Mouse (Mus musculus) splenic B cell, adult 2 months (primary cell): ENCODE results near the gene Arhgap29.

ENCODE experiments used
- DNase-seq: peaks from one replicate; pipeline ENCODE4 v3.0.0-alpha.2; 2011; ENCODE audit warnings: low read depth, low spot score
- H3K27me3 ChIP-seq: 2 replicates; pipeline ENCODE4 v1.6.1; 2012; ENCODE audit warnings: mild to moderate bottlenecking, low read length, moderate library complexity, mixed read lengths; ENCODE audit not compliant: control insufficient read depth, poor library complexity, insufficient read depth, severe bottlenecking
- H3K36me3 ChIP-seq: 2 replicates; pipeline ENCODE4 v1.6.1; 2012; ENCODE audit warnings: mild to moderate bottlenecking, low read length, moderate library complexity, mixed read lengths; ENCODE audit not compliant: control insufficient read depth, poor library complexity, insufficient read depth, severe bottlenecking

Arhgap29 gene

DNA sequence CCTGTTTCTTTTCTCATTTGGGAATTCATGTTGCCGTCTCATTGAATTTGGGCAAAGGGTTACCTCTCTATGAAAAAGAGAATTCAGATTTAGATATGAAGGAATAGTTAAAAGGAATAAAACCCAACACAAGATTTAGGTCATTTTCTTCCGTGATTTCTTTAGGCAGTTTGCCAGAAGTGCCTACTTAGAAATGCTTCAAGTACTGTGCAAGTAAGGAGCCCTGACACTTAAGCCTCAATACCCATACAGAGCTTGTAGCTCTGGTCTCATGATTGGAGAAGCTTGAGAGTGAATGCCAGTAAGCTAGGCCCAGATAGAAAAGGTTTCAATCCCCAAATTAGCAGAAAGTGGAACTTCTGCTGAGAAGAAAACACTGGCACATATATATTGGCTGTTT is 2.1 kb downstream of the Arhgap29 start:
- peaks cover 2% of the 10 kb centered on the region; the same call in 1 of the 2 replicates for H3K27me3 ChIP-seq
- no peaks in the 10 kb centered on the region for H3K36me3 ChIP-seq
- no peak for DNase-seq

DNA sequence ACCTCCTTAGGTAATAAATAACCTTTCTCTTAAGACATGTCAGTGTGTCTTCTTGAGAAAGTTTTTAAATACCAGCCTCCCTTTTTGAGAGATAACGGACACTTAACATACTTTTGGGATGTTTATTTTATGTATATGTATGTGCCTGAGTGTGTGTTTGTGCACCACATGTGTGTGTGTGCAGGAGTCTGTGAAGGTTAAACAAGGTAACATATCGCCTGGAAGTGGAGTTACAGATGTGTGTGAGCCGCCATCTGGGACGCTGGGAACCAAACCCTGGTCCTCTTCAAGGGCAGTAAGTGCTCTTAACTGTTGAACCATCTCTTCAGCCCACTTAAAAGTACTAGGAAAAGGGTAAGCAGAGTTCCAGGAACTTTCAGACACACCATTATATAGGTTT is 3.2 kb downstream of the Arhgap29 start:
- Histone ChIP-seq H3K36me3 (no peaks in the 10 kb centered on the region), H3K27me3 (peaks cover 2% of the 10 kb centered on the region; the same call in 1 of the 2 replicates)
- no peak for DNase-seq

DNA sequence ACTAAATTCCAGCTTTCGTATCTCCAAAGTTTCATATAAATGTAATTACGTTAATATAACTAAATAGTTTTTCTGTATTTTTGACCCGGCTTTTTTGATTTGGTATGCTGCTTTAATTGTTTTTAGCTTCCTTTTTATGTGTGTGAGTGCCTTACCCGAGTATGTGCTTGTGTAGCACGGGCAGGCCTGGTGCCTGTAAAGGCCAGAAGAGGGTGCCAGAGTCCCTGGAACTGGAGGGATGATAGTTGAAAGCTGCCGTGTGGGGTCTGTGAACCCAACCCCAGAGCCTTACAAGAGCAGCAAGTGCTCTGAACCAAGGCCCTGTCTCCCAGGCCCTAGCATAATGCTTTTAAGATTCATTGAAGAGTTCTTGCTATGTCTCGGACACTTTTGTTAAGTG is 4.4 kb downstream of the Arhgap29 start:
- no peak for DNase-seq

DNA sequence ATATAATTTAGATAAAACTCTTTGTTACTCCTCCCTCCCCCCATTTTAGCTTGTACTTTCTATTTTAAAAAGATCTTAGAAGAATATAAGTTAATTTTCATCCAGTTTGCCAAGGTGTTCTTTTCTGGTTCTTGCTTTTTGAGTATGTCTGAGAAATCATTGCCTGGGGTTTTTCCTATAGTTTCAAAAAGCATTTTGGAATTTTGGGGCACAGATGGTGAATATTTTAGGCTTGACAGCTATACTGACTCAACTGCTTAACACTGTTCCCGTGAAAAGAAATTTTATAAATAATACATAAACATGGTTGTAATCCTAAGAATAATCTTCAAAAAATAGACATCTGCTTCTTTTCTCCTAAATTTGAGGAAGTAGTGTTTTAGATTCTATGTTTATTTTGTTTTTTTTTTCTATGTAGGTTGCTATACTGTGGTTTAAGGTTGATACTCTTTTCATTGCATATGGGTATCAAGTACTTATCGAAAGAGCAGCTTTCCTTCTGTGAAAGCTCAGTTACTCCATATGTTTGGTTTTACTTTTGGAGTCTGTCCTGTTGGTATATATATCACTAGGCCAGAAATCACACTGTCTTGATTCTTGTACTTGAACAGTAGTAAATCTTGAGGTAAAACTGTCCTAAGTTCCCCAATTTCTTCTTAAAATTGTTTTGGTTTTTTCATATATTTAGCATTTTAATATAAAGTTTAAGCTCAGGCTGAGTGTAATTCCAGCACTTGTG is 5.4 kb downstream of the Arhgap29 start:
- no peak for DNase-seq
- H3K27me3 ChIP-seq: 0 out of 2 replicates have a peak, but pooled peaks cover 2% of the 10 kb centered on the region
- H3K36me3 ChIP-seq: no peaks in the 10 kb centered on the region

More for the DNA sequence above, 4.4 kb downstream of the Arhgap29 start:
- Histone ChIP-seq H3K36me3 (no peaks in the 10 kb centered on the region), H3K27me3 (peaks cover 2% of the 10 kb centered on the region; the same call in 1 of the 2 replicates)

DNA sequence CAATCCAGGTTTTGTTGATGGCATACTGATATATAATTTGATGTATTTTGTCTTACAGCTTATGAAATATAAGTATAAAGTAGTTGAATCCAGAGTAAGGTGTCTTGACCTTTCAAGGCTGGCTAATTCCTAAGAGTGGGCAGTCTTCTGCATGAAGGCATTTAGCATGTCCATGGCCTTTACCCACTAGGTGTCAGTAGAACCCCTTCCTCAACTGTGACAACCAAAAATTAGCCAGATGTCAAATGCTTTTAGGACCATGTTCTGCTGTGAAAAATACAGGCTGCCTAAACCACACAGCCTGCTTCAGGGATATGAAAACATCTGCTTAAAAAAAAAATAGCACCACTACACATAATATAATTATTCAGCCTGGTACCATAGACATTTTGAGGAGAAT is 11.8 kb downstream of the Arhgap29 start:
- no peaks in the 10 kb centered on the region for H3K36me3 ChIP-seq
- DNase-seq: peak; percentile 20
- H3K27me3 ChIP-seq: no peaks in the 10 kb centered on the region

DNA sequence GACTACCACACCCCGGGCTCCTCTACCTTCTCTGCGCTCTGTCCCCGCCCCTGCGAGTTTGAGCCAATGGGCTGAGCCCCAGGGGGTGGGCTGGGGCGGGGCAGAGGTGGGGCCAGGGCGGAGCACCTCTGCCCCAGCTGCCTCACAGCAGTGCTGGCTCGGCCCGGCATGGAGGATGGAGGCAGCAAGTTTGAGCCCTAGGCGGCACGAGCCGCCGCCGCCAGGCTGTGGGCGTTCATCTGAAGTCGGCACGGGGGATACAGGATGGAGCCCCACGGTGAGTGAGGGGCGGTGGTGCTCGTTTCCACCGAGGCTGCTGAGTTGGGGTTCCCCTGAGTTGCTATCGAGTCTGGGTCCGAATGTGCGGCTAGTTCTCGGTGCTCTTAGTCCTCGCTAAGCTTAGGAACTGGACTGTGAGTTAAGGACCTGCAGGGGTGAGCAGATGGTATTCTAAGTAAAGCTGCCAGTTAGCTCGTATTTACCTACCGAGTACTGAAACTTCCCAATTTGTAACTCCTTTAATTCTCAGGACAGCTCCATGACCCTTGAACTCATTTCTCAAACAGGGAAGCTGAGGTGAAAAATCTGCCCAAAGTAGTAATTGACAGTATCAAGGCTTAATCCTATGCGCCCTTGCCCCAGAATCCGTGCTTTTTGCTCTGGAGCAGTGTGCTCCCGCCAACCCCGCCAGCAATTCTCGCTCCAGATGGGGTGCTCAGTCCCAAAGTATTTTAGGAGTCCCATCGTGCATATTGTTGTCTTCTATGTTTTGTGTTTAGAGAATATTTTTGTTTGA is 15.5 kb downstream of the Arhgap29 start:
- H3K27me3 ChIP-seq: no peaks in the 10 kb centered on the region
- H3K36me3 ChIP-seq: no peaks in the 10 kb centered on the region
- peak; percentile 67 for DNase-seq

DNA sequence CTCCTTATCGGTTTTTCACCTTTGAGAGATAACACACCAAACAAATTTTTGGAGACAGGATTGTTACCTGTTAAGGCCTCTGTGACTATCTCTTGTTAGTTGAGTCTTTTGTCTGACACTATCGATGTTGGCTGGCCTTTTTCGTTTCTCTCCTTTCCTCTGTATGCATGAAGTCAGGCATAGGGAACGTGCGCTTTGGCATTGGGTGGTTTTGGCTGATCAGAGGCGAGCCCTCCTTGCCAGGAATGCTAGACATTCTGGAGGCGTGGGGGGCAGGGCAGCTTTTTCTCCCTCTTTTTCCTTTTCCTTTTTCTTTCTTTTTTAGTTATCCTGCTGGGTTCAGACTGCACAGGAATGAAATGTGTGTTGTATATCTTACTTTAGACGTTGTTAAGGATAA is 16.3 kb downstream of the Arhgap29 start:
- H3K27me3 ChIP-seq: no peaks in the 10 kb centered on the region
- H3K36me3 ChIP-seq: no peaks in the 10 kb centered on the region
- no peak for DNase-seq

DNA sequence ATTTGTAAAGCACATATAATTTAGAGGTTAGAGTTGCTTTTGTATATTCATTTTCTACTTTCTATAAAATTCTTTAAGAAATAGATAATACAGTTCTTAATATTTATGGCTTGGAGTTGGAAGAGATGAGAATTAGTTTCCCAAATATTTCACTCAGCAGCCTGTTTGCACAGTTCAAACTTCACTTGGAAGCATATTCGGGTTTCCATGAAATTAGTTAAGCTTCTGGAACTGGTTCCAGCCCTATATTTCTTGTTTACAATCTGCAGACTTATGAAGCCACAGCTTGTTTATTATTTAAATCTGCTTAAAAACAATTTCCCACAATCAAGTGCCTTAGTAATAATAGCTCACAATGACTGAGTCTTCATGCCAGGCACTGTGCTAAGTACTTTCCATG is 17.1 kb downstream of the Arhgap29 start:
- Histone ChIP-seq H3K36me3 (no peaks in the 10 kb centered on the region), H3K27me3 (no peaks in the 10 kb centered on the region)
- no peak for DNase-seq

DNA sequence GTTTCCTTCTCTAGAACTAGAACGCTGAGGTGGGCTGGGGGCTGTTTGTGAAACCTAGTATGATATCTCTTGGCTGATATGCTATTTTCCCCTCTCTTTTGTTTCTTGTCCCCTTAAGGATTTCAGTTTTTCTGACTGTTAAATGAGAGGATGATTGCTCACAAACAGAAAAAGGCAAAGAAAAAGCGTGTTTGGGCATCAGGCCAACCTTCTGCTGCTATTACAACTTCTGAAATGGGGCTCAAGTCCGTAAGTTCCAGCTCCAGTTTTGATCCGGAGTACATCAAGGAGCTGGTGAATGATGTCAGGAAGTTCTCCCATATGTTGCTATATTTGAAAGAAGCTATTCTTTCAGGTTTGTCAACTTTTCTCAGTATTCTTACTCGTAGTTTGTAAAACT is 21.4 kb downstream of the Arhgap29 start:
- H3K36me3 ChIP-seq: no peaks in the 10 kb centered on the region
- no peaks in the 10 kb centered on the region for H3K27me3 ChIP-seq
- DNase-seq: no peak

DNA sequence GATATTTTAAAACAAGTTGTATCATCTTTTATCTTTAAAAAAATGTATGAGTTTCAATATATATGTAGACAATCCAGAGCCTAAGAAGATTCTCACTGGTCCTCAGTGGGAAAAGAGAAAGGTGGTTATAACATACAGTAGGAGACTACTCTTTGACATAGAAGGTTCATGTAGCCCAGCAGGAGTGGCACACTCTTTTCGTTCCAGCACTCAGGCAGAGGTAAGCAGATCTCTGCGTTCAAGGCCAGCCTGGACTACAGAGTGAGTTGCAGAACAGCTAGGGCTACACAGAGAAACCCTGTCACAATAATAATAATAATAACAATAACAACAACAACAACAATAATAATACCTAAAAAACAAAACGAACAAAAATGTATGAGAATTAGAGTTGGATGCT is 23.0 kb downstream of the Arhgap29 start:
- Histone ChIP-seq H3K27me3 (no peaks in the 10 kb centered on the region), H3K36me3 (no peaks in the 10 kb centered on the region)
- DNase-seq: no peak

DNA sequence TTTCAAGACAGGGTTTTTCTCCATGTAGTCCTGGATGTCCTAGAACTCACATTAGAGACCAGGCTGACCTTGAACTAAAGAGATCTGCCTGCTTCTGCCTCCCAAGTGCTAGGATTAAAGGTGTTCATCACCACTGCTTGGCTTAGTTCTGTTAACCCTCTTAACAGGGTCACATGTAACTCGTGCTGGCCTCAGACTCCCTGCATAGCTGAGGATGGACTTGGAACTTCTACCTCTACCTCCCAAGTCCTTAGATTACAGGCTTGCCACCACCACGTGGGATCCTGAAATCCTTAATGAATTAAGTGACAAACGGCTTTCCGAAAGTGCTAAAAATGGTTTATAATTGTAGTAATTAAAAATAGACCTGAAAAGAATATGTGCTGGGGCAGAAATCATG is 29.0 kb downstream of the Arhgap29 start:
- no peaks in the 10 kb centered on the region for H3K27me3 ChIP-seq
- no peaks in the 10 kb centered on the region for H3K36me3 ChIP-seq
- DNase-seq: no peak

DNA sequence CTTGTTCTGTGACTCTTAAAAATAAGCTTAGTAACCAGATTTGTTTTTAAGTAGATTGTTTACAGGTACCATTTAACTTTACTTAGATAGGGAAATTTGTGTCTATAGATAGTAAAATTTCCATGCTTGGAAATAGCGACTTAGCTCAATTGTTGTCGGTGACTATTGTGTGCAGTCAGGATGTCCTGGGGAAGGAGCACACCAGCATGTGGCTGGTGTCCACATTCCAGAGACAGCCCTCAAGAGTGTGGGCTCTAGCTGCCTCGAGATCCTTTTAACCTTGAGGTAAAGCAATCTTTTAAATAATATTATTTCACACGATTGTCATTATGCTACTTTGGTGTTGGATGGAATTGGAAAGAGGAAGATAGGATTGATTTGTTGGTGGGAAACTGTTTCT is 30.1 kb downstream of the Arhgap29 start:
- Histone ChIP-seq H3K27me3 (no peaks in the 10 kb centered on the region), H3K36me3 (no peaks in the 10 kb centered on the region)
- DNase-seq: no peak

DNA sequence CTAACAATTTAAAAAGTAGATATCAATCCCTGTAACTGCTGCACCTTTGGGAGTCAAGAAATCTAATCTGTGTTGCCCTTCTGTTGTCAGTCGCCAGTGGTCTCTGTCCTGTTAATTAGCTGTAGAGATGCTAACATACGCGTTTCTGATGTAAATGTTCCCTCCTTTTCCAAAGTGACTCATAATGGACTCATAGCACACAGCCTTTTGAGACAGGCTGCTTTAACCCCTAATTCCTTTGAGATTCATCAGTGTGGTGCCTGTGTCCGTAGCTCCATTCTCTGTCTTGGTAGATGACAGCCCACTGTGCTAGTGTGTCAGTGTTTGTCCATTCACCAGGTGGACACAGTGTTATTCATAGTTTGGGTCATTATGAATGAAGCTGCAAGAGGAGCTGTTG is 42.8 kb downstream of the Arhgap29 start:
- no peaks in the 10 kb centered on the region for H3K27me3 ChIP-seq
- no peak for DNase-seq

DNA sequence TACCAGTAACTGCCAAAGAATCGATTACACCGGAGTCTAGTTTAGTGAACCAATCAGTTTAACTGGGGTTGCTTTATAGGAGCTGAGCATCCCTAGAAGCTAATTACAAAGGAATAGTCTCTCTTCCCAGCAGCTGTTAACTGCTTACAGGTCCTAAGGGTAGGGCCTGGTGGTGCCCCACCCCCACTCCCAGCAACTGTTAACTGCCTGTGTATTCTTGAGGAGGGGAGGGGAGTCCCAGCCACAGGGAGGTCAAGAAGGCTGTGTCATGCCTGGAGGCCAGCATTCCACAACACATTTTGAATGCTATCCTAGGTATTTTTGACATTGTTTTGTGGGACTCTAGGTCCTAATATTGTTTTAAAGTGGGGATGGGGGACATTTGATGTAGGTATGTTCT is 47.6 kb downstream of the Arhgap29 start:
- no peaks in the 10 kb centered on the region for H3K36me3 ChIP-seq
- DNase-seq: no peak
- no peaks in the 10 kb centered on the region for H3K27me3 ChIP-seq

More for the DNA sequence above, 42.8 kb downstream of the Arhgap29 start:
- H3K36me3 ChIP-seq: no peaks in the 10 kb centered on the region

DNA sequence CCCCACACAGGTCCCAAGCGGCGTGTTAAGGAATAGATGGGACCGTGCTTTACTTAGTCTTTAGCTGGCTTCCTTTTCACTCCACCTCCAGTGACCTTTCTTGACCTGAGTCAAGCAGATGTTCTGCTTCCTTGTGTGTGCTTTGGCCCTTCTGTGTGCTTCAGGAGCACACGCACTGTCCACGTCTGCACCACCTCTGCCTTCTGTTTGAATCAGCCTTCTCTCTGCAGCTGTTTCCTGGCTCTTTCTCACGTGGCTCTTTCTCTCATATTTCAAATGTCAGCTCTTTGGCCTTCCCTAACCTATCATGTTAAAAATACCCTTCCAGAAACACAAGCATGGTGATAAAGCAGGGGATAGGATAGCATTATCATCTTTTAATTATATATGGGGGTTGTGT is 49.2 kb downstream of the Arhgap29 start:
- no peak for DNase-seq
- H3K27me3 ChIP-seq: no peaks in the 10 kb centered on the region
- no peaks in the 10 kb centered on the region for H3K36me3 ChIP-seq
